Mouse (Mus musculus) testis, adult 2 months (tissue): Measurements from ENCODE around the gene Sub1. TPM values are rescaled to one million over a fixed set of nuclear protein-coding genes. Genes with fewer than 3 reads are reported as not detected.
A peak's percentile ranks its signal among the peaks of the same experiment; 100 is the strongest.

ENCODE experiments used
- H3K27ac ChIP-seq: fragments of 200-500 bp; 2 replicates; pipeline ENCODE4 v1.5.1; 2012; ENCODE audit warnings: low read depth, low read length; ENCODE audit not compliant: control insufficient read depth, insufficient read depth
- H3K27me3 ChIP-seq: fragments of 200-500 bp; 2 replicates; pipeline ENCODE4 v1.6.1; 2012; ENCODE audit warnings: mild to moderate bottlenecking, low read length, moderate library complexity; ENCODE audit not compliant: control insufficient read depth, insufficient read depth
- H3K36me3 ChIP-seq: fragments of 200-500 bp; 2 replicates; pipeline ENCODE4 v1.6.1; 2012; ENCODE audit warnings: mild to moderate bottlenecking, low read length; ENCODE audit not compliant: control insufficient read depth, insufficient read depth
- H3K4me1 ChIP-seq: fragments of 200-500 bp; 2 replicates; pipeline ENCODE4 v1.6.1; 2012; ENCODE audit warnings: low read length; ENCODE audit not compliant: control insufficient read depth, insufficient read depth
- H3K4me3 ChIP-seq: fragments of 200-500 bp; 2 replicates; pipeline ENCODE4 v1.5.1; 2012; ENCODE audit warnings: low read depth, mild to moderate bottlenecking, low read length, moderate library complexity, mixed read lengths; ENCODE audit not compliant: control insufficient read depth
- CTCF ChIP-seq: fragments of 200-500 bp; IDR thresholded peaks from 2 replicates; pipeline ENCODE4 v1.5.1; 2012; ENCODE audit warnings: low read depth, mild to moderate bottlenecking, inconsistent platforms, low read length, moderate library complexity; ENCODE audit not compliant: control insufficient read depth, insufficient read depth, insufficient replicate concordance
- POLR2A ChIP-seq: fragments of 200-500 bp; IDR thresholded peaks from 2 replicates; pipeline ENCODE4 v1.6.1; 2012; ENCODE audit warnings: low read depth, mild to moderate bottlenecking, inconsistent platforms, low read length, moderate library complexity; ENCODE audit not compliant: control insufficient read depth
- polyA plus RNA-seq: library from polyadenylated mRNA; depleted of rRNA; stranded (reverse); fragments of >200 nt; gene quantifications from 2 replicates; pipeline ENCODE4 v1.2.3, GENCODE M21; 2012

The Sub1 gene
- polyA plus RNA-seq, 1 experiment = 26.3 TPM

- peaks cover 3% of the 10 kb centered on the region; the same call in 1 of the 2 replicates for H3K4me1 ChIP-seq
- H3K4me3 ChIP-seq = no peak overlapping the region
- H3K27ac ChIP-seq = no peak overlapping the region
- no peaks in the 10 kb centered on the region for H3K27me3 ChIP-seq
- H3K36me3 ChIP-seq = no peaks in the 10 kb centered on the region
- TF ChIP-seq CTCF (no peak), POLR2A (no peak)
Observed at GRCm38 (mm10) chr15:12034317-12034716, 37.5 kb upstream of the Sub1 start.

DNA sequence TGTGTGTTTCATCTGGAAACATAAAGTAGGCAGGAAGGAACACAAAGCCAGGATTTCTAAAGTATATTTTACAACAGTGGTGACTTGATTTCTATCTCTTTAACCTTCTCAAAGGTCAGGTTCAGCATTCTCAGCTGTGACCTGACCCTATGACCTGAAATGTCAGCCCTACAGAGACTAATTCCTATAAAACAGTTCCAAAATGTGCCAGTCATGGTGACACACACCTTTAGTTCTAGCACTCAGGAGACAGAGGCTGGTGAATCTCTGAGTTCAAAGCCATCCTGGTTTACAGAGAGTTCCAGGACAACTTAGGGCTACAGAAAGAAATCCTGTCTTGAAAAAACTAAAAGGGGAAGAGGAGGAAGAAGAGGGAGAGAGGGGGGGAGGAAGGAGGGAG lies 36.4 kb upstream of the Sub1 start:
- Histone ChIP-seq H3K4me1 (peaks cover 4% of the 10 kb centered on the region), H3K27me3 (no peaks in the 10 kb centered on the region), H3K36me3 (no peaks in the 10 kb centered on the region), H3K27ac (no peak overlapping the region), H3K4me3 (no peak overlapping the region)
- TF ChIP-seq POLR2A = no peak
- no peak for TF ChIP-seq CTCF

GRCm38 (mm10) chr15:12032512-12032911 lies 35.7 kb upstream of the Sub1 start:
- Histone ChIP-seq H3K4me1 (peaks cover 4% of the 10 kb centered on the region), H3K36me3 (no peaks in the 10 kb centered on the region), H3K27me3 (no peaks in the 10 kb centered on the region), H3K4me3 (no peak overlapping the region), H3K27ac (no peak overlapping the region)
- TF ChIP-seq CTCF (no peak), POLR2A (no peak)

DNA sequence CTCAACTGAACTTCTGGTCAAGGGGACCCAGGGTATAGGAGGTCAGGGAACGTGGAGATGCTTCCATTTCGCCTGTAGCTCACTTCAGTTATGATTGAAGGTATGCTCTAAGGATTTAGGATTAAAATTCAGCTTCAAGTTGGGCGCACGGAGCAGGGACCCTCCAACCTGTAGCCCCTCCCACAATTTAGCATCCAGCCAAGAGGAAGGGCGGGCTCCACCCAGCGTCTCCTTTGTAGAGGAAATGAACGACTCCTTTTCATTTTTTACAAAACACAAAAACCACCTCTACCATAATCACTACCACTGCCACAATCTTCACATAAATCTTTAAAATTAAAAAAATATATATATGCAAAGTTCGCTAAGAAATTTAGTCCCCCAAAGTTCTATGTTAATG lies 35.1 kb upstream of the Sub1 start:
- Histone ChIP-seq H3K4me1 (peaks cover 4% of the 10 kb centered on the region), H3K36me3 (no peaks in the 10 kb centered on the region), H3K27me3 (no peaks in the 10 kb centered on the region), H3K27ac (no peak overlapping the region), H3K4me3 (no peak overlapping the region)
- TF ChIP-seq POLR2A (no peak), CTCF (no peak)

DNA sequence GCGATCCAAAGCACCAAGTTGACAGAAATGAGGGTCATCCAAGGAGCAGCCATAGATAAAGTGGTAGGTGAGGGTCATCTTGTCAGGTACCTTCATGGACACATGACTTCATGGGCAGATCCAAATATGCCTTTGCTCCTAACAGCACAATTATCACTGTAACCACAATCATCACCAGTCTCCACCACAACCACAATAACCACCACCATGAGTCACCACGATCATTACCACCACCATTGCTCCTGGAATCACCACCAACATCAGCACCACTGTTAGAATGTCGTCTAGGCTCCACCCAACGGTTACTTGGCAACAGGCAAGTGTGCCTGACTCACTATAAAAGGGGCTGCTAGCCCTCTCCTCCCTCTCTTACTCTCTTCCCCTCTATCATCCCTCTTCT lies 33.4 kb upstream of the Sub1 start:
- no peak for TF ChIP-seq POLR2A
- TF ChIP-seq CTCF = no peak
- Histone ChIP-seq H3K4me1 (peaks cover 4% of the 10 kb centered on the region), H3K27me3 (no peaks in the 10 kb centered on the region), H3K4me3 (no peak overlapping the region), H3K27ac (no peak overlapping the region), H3K36me3 (no peaks in the 10 kb centered on the region)

GRCm38 (mm10) chr15:12027807-12028206 lies 31.0 kb upstream of the Sub1 start:
- TF ChIP-seq CTCF (no peak), POLR2A (no peak)
- Histone ChIP-seq H3K27me3 (no peaks in the 10 kb centered on the region), H3K4me3 (no peak overlapping the region), H3K36me3 (no peaks in the 10 kb centered on the region), H3K4me1 (peaks cover 4% of the 10 kb centered on the region), H3K27ac (peak overlapping the region; percentile 36; the same call in 1 of the 2 replicates)

GRCm38 (mm10) chr15:12026932-12027450 lies 30.2 kb upstream of the Sub1 start:
- TF ChIP-seq POLR2A (no peak), CTCF (no peak)
- Histone ChIP-seq H3K4me1 (peaks cover 4% of the 10 kb centered on the region), H3K36me3 (no peaks in the 10 kb centered on the region), H3K27ac (no peak overlapping the region), H3K4me3 (no peak overlapping the region), H3K27me3 (no peaks in the 10 kb centered on the region)

- H3K27ac ChIP-seq = no peak overlapping the region
- peaks cover 4% of the 10 kb centered on the region for H3K4me1 ChIP-seq
- H3K27me3 ChIP-seq = no peaks in the 10 kb centered on the region
- no peak overlapping the region for H3K4me3 ChIP-seq
- H3K36me3 ChIP-seq = no peaks in the 10 kb centered on the region
- TF ChIP-seq POLR2A = no peak
- TF ChIP-seq CTCF = no peak
Observed at GRCm38 (mm10) chr15:12026026-12026425, 29.2 kb upstream of the Sub1 start.
